Mouse (Mus musculus) lung, postnatal 14 days (tissue): ENCODE measurements at regions not wholly inside any gene's neighbourhood (a gene's known extent, or its start where the extent isn't known, plus 50 kb on each side); places are given as distances from the start of the nearest gene placed in this dataset.

Source experiments
- DNase-seq: peaks from one replicate; pipeline ENCODE4 v3.0.0; 2021

- DNase-seq = no peak
Observed at GRCm38 (mm10) chr15:56420681-56421080, 1056.7 kb downstream of the Slc22a22 start.

- no peak for DNase-seq
Observed at GRCm38 (mm10) chr15:56391982-56392381, 1085.4 kb downstream of the Slc22a22 start.

- no peak for DNase-seq
Observed at GRCm38 (mm10) chr15:56378511-56378910, 1098.9 kb downstream of the Slc22a22 start.

DNA sequence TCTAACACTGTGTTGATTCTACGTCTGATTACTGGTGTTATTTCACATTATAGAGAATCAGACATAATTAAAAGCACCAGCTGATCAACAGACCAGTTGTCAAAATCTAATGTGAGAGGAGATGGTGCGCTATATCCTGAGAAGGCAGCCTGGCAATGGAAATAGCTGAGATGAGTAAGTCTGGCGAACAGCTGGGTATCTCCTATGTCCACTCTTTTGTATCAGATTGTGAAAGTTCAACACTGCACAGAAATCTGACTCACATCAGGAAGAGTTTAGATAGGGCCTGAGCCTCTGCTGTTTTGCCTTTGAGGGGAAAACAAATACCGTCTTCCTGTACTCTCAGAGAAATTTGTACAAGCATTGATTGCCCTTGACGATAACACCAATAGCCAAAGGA is 1126.5 kb downstream of the Slc22a22 start:
- DNase-seq = no peak

GRCm38 (mm10) chr15:56346111-56346510 is 1131.3 kb downstream of the Slc22a22 start:
- DNase-seq = no peak

- no peak for DNase-seq
Observed at GRCm38 (mm10) chr15:56344973-56345372, 1132.5 kb downstream of the Slc22a22 start.

GRCm38 (mm10) chr15:56344304-56344932 is 1133.0 kb downstream of the Slc22a22 start:
- no peak for DNase-seq

- DNase-seq = no peak
Observed at GRCm38 (mm10) chr15:56337879-56338278, 1139.5 kb downstream of the Slc22a22 start.

DNA sequence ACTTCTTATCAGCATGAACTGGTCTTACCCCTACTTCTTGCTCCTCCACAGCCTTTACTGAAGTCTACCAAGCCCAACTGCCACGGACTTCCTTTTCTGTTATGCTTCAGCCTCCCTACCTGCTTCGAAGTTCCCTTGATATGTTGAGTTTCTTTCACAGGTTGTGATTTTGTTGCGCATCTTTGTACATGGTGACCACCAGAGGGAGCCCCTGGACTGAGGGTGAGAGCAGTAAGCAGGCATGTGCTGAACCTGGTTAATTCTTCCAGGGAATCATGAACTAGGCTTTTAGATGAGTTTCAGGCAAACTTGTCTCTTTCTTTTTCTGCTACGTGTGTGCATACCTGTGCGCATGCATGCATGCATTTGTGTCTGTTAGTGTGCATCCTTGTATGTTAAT is 1141.0 kb downstream of the Slc22a22 start:
- peak; percentile 76 for DNase-seq

GRCm38 (mm10) chr15:56335011-56335410 is 1142.4 kb downstream of the Slc22a22 start:
- no peak for DNase-seq

DNA sequence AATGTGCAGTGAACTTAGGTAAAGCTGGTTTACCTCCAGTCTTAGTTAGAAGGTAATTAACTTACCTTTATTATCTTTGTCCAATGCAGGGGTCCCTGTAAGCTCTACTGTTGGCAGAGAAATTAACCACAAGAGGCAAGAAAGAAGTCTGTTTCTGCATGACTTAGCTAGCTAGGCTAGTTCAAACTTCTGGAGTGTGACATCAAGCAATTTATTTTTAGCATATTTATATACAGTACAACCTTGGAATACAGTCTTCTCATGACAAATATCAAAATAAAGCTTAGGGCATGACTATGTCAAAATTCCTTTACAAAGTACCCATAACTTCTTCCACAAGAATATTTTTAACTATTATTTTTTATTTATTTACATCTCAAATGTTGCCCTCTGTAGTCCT is 1156.9 kb downstream of the Slc22a22 start:
- DNase-seq = no peak

DNA sequence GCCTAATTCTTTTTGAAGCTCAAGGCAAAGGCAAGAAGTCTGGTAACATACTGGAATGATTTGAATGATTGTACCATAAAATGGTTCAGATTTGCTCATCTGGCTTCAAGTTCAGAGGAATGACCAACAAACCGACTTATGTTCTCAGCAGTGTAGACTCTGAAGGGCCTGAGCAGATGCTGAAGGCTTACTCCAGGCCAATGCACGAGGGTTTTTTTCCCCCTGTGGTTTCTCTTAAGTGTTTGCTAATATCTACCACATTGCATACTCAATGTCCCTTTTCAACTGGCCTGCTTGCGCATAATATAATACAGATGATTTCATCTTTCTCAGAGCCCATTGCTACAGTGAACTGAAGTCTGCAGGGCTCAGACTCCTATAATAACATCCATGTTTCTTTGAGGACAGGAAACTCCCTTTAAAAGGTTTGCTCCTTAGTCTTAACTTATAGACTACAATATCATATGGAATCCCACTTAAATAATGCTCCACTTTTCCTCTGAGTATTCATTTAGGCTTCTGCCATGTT is 1182.5 kb downstream of the Slc22a22 start:
- no peak for DNase-seq

GRCm38 (mm10) chr15:56278622-56279301 is 1198.7 kb downstream of the Slc22a22 start:
- peak; percentile 66 for DNase-seq

DNA sequence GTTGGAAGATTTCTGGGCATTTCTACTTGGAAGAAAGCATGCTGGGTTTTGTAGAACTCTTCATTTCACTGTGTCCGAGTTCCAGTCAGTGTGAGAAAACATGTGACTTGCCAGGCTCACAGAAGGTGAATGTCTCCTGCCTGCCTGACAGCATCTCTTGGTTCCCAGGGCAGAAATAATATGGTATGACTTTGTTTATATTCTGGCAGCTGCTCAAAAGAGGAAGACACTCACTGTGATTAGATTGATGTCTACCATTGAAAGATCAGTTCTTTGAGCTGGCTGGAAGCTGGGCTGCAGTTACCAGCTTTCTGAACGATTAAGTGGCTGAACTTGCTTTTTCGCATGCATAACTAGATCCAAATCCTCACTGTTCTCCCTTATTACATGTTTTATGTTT is 1199.4 kb downstream of the Slc22a22 start:
- DNase-seq = no peak

- DNase-seq = no peak
Observed at GRCm38 (mm10) chr15:56248731-56249130, 1228.7 kb downstream of the Slc22a22 start.

DNA sequence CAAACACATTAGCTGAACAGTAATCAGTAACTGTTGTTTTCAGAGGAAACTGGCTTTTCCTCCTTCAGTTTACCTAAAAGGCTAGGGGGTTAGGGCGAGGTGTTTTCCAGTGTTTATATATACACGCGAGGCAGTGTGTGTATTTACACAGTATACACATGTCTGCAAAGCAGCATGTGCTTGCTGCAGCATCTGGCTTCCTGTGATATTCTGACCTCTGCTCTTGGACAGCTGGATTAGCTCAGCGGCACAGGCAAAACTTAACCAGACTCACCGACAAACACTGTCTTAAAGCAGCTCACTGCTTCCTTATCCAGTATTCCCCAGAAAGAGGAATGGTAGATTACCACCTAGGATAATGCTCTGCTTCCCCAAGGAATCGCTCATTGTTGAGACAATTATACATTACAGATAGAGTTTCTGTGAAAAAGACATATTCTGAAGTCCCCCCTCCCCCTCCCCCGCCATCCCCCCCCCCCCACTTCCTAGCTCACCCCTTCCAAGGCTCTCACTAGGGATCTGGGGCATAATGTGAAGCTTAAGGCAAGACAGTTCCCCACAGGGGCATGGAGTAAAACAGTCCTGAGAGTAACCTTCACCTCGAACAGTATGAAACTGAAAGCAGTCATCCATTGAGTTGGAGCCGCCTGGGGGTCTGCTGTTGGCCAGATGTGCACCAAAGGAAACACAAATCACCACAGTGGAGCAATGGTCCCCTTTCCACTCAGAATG is 1233.3 kb downstream of the Slc22a22 start:
- peak; percentile 46 for DNase-seq

- no peak for DNase-seq
Observed at GRCm38 (mm10) chr15:56202552-56202951, 1274.9 kb downstream of the Slc22a22 start.

GRCm38 (mm10) chr15:56199336-56199735 is 1278.1 kb downstream of the Slc22a22 start:
- no peak for DNase-seq

DNA sequence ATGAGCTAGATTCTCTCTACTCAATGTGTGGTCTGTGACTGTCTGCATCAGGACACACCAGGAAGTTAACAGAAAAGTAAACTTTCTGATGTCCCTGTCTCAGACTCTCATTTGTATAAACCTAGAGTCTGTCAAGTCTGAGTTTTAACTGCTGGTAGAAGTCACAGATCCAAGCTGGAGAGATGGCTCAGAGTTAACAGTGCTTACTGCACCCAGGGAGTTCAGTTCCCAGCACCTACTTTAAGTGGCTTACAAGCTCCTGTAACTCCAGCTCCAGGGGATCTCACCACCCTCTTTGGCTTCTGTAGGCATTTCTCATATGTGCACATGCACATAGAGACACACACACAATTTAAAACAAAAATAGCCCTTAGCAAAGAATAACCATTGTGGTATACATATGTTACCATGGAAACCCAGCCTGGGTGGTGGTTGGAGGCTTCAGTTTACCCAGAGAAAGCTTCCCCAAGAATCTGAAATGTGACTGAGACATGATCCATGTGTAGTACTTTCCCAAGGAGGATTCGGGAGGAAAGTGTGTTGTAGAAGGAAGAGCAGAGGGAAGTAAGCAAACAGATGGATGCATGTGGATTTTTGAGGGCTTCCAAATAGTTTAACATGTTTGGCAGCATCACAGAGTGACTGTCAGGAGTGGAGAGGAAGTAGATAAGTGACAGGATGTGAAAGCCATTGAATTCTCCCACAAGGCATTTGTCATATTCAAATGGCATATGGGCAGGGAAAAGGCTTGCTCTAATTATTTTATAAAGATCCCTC is 1279.8 kb downstream of the Slc22a22 start:
- no peak for DNase-seq

- DNase-seq = no peak
Observed at GRCm38 (mm10) chr15:56166236-56166635, 1311.2 kb downstream of the Slc22a22 start.

DNA sequence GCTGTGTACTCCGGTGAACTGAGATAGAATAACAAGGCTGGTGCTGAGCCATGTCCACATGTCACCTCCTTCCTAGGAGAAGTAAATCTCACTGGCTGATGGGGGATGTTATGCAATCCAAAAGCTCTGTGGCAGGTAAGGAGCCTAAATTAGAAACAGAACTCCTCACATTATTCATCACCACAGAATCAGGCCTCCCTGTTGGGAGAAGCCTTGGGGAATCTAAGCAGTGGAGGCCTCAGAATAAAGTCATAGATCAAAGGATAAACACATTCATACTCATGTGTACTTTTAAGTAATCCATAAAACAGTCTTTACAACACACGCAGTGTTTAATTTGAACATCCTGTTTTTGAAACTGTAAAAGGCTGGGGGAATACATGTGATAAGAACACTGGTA is 1318.7 kb downstream of the Slc22a22 start:
- no peak for DNase-seq

DNA sequence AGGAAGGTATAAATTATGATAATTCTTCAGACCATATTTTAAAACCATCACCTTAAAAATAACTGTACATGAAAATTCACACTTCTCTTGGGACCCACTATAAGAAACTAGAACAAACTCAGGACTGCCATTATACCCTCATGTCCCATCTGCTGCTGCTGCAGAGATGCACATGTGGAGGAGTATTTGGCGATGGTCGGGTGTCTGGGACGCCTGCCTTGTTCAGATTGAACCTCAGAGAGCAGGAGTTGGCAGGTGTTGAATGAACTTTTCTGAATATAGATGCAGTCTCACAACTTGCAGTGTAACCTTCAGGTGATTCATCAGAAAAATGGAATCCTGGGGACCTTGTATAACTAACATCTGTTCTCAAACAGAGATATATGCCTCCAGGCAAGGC is 1338.0 kb downstream of the Slc22a22 start:
- DNase-seq = no peak

DNA sequence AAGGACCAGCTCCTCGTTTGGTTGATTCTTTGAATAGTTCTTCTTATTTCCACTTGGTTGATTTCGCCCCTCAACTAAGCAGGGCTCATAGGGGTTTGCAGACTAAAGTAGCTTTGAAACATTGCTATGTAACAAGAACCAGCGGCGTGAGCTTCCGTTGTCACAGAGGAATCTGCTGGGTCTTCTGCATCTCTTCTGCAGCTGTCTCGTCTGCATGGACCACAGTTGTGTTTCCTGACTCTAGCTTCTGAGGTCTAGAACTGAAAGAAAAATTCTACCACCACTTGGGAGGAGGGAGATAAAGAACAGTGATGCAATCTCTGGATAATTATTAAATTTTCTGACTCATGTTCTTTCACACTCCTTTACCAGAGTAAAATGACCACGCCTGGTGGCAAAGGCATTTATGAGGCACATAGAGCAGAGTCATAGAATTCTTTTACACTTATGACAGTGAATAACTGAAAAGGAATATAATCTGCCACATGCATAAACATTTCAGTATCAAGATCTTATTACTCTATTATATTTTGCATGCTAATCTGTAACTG is 1340.9 kb downstream of the Slc22a22 start:
- no peak for DNase-seq
